Mouse (Mus musculus) heart, embryonic 15.5 days (tissue): ENCODE results near the gene Macrod2. TPM values are rescaled to one million over a fixed set of nuclear protein-coding genes. Genes with fewer than 3 reads are reported as not detected.

Experiments
- ATAC-seq: fragments of 200-750 bp; cut with Nextera tagmentation; replicated peaks from 2 replicates; pipeline ENCODE4 v1.8.0; 2017; ENCODE audit warnings: low read depth, moderate TSS enrichment; ENCODE audit not compliant: insufficient number of reproducible peaks, insufficient read depth, low FRiP score
- H3K27ac ChIP-seq: fragments of 300-500 bp; sonication (generic); 2 replicates; pipeline ENCODE4 v1.5.1; 2015; ENCODE audit warnings: mild to moderate bottlenecking, inconsistent platforms
- H3K27me3 ChIP-seq: fragments of 300-500 bp; sonication (generic); 2 replicates; pipeline ENCODE4 v1.6.1; 2015; ENCODE audit warnings: inconsistent platforms
- H3K36me3 ChIP-seq: fragments of 300-500 bp; sonication (generic); 2 replicates; pipeline ENCODE4 v1.6.1; 2015; ENCODE audit warnings: mild to moderate bottlenecking, inconsistent platforms
- H3K4me1 ChIP-seq: fragments of 300-500 bp; sonication (generic); replicated peaks from 2 replicates; pipeline ENCODE4 v1.6.1; 2015; ENCODE audit warnings: inconsistent platforms
- H3K4me2 ChIP-seq: fragments of 300-500 bp; sonication (generic); 2 replicates; pipeline ENCODE4 v1.6.1; 2015; ENCODE audit warnings: inconsistent platforms, mild to moderate bottlenecking, moderate library complexity
- H3K4me3 ChIP-seq: fragments of 300-500 bp; sonication (generic); 2 replicates; pipeline ENCODE4 v1.5.1; 2015; ENCODE audit warnings: mild to moderate bottlenecking, inconsistent platforms
- H3K9ac ChIP-seq: fragments of 300-500 bp; sonication (generic); 2 replicates; pipeline ENCODE4 v1.6.1; 2015; ENCODE audit warnings: mild to moderate bottlenecking, inconsistent platforms
- H3K9me3 ChIP-seq: fragments of 300-500 bp; sonication (generic); replicated peaks from 2 replicates; pipeline ENCODE4 v1.6.1; 2016; ENCODE audit warnings: inconsistent platforms
- WGBS: fragments of 180-500 bp; shearing (Covaris S2); methylation state at CpG from one replicate; pipeline ENCODE4 v1.1.7; 2015; ENCODE audit warnings: mixed read lengths; 5-methylcytosine and 5-hydroxymethylcytosine counted together
- polyA plus RNA-seq: library from polyadenylated mRNA; unstranded; fragments of >200 nt; fragmentation: Nextera tagmentation; extraction: Ambion mirVana; gene quantifications from 2 replicates; pipeline ENCODE4 v1.2.1, GENCODE M21; 2015

The Macrod2 gene
- polyA plus RNA-seq, 1 experiment from 2014 or later = 25.3 TPM

GRCm38 (mm10) chr2:141617721-141618120 is 1222.6 kb downstream of the Macrod2 start:
- Histone ChIP-seq H3K27me3 (no peaks in the 10 kb centered on the region), H3K27ac (no peak overlapping the region), H3K4me3 (no peak overlapping the region), H3K4me1 (no peaks in the 10 kb centered on the region), H3K9me3 (no peaks in the 10 kb centered on the region), H3K9ac (no peak overlapping the region), H3K4me2 (no peak overlapping the region), H3K36me3 (no peaks in the 10 kb centered on the region)
- 75% methylated on average over 2 of the region's 2 CpGs for WGBS
- no peak for ATAC-seq

GRCm38 (mm10) chr2:141618257-141618656 is 1223.1 kb downstream of the Macrod2 start:
- no peak overlapping the region for H3K4me3 ChIP-seq
- H3K27me3 ChIP-seq = no peaks in the 10 kb centered on the region
- no peaks in the 10 kb centered on the region for H3K36me3 ChIP-seq
- 52% methylated on average over 5 of the region's 5 CpGs for WGBS
- no peak for ATAC-seq
- H3K4me2 ChIP-seq = no peak overlapping the region
- no peak overlapping the region for H3K9ac ChIP-seq
- H3K9me3 ChIP-seq = no peaks in the 10 kb centered on the region
- no peaks in the 10 kb centered on the region for H3K4me1 ChIP-seq
- no peak overlapping the region for H3K27ac ChIP-seq

DNA sequence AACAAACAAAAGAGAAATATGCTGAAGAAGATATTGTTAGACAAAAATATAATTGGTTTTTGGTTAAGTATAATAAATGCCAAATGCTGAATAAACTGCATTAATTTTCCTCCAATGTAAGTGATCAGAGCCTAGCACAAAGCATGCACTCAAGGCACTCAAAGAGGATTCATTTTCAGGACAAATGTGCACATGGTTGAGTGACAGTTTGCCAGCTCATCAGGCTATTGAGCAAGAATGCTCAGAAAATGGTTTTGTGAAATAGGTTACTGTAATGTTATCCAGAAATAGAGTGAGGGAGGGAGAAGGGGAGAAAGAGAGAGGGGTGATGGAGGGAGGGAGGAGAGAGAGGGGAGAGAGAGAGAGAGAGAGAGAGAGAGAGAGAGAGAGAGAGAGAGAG is 1268.9 kb downstream of the Macrod2 start:
- no peak overlapping the region for H3K4me3 ChIP-seq
- H3K27ac ChIP-seq = no peak overlapping the region
- H3K9me3 ChIP-seq = no peaks in the 10 kb centered on the region
- no peak for ATAC-seq
- no peaks in the 10 kb centered on the region for H3K4me1 ChIP-seq
- no peaks in the 10 kb centered on the region for H3K36me3 ChIP-seq
- H3K27me3 ChIP-seq = no peaks in the 10 kb centered on the region
- no peak overlapping the region for H3K9ac ChIP-seq
- no peak overlapping the region for H3K4me2 ChIP-seq

- no peak overlapping the region for H3K4me2 ChIP-seq
- no peak overlapping the region for H3K27ac ChIP-seq
- no peaks in the 10 kb centered on the region for H3K9me3 ChIP-seq
- H3K4me1 ChIP-seq = no peaks in the 10 kb centered on the region
- WGBS = 69% methylated on average over 3 of the region's 3 CpGs
- ATAC-seq = no peak
- H3K4me3 ChIP-seq = no peak overlapping the region
- no peaks in the 10 kb centered on the region for H3K27me3 ChIP-seq
- no peak overlapping the region for H3K9ac ChIP-seq
- no peaks in the 10 kb centered on the region for H3K36me3 ChIP-seq
These were observed 1277.7 kb downstream of the Macrod2 start for GRCm38 (mm10) chr2:141672814-141673213.

DNA sequence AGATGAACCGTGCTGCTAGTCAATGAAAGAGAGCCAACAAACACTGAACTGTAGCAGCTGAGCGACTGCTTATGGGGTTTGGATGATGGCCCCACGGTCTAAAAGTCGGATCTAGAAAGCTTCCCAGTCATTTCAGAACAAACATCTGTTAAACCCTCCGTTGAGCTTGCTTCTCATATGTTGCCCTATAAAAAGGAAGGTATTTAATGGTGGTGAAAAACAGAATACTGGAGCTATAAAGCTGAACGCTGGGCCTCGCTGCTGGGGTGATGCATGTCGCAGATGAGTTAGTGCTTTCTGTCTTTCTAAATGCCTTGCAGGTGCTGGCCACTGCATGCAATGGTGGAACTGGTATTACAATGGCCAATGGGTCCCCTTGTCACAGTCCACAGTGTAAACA is 1278.3 kb downstream of the Macrod2 start:
- 83% methylated on average over 8 of the region's 8 CpGs for WGBS
- Histone ChIP-seq H3K9ac (no peak overlapping the region), H3K4me2 (no peak overlapping the region), H3K27me3 (no peaks in the 10 kb centered on the region), H3K27ac (no peak overlapping the region), H3K9me3 (no peaks in the 10 kb centered on the region), H3K4me3 (no peak overlapping the region), H3K36me3 (no peaks in the 10 kb centered on the region), H3K4me1 (no peaks in the 10 kb centered on the region)
- ATAC-seq = no peak

DNA sequence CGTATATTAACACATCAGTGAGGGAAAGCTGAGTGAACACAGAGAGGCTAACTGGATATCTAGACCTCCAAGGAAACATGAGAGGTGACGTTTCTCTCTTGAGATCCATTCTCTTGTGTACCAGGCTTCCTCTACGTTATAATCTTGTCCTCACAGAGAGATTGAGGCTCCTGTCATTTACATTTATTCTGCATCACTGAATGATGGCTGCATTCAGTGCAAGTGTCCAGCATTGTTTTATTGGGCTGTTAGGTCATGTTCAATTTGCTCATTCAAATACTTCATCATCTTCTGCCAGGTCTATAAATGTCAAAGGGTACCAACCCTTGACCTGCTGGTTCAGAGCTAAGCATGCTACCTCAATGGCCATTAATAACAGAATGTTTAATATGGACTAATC is 1302.4 kb downstream of the Macrod2 start:
- H3K27me3 ChIP-seq = no peaks in the 10 kb centered on the region
- H3K4me2 ChIP-seq = no peak overlapping the region
- peaks cover 7% of the 10 kb centered on the region for H3K4me1 ChIP-seq
- no peak overlapping the region for H3K27ac ChIP-seq
- H3K9me3 ChIP-seq = no peaks in the 10 kb centered on the region
- H3K36me3 ChIP-seq = no peaks in the 10 kb centered on the region
- H3K4me3 ChIP-seq = no peak overlapping the region
- ATAC-seq = no peak
- H3K9ac ChIP-seq = no peak overlapping the region
- WGBS = 60% methylated on average over 3 of the region's 3 CpGs

DNA sequence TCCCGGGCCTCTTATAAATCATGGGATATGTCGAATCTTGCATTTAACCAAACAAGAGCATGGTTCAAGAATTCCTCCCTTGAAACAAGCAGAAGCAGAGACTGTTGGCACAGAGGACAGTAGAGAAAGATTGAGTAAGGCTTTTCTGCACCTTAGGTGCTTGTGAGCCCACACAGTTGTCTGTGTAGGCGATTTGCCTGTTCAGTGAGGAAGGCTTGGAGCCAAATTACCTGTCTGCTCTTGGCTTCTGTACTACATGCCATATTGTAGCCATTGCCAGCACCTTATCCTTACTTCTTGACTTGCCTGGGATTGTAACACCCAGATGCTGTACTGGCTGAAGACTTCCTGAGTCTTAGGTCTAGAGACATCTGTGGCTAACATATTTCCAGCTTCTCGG is 1303.2 kb downstream of the Macrod2 start:
- H3K4me2 ChIP-seq = no peak overlapping the region
- no peak overlapping the region for H3K27ac ChIP-seq
- H3K9ac ChIP-seq = no peak overlapping the region
- no peak for ATAC-seq
- no peaks in the 10 kb centered on the region for H3K36me3 ChIP-seq
- no peak overlapping the region for H3K4me3 ChIP-seq
- H3K27me3 ChIP-seq = no peaks in the 10 kb centered on the region
- WGBS = 79% methylated on average over 4 of the region's 4 CpGs
- H3K4me1 ChIP-seq = peaks cover 7% of the 10 kb centered on the region
- H3K9me3 ChIP-seq = no peaks in the 10 kb centered on the region

- H3K4me3 ChIP-seq = no peak overlapping the region
- H3K4me2 ChIP-seq = 0 out of 2 replicates have a peak overlapping the region, but pooled peaks have one; percentile 6
- no peak overlapping the region for H3K9ac ChIP-seq
- no peak for ATAC-seq
- peaks cover 7% of the 10 kb centered on the region for H3K4me1 ChIP-seq
- no peaks in the 10 kb centered on the region for H3K27me3 ChIP-seq
- H3K27ac ChIP-seq = no peak overlapping the region
- no peaks in the 10 kb centered on the region for H3K9me3 ChIP-seq
- WGBS = 34% methylated on average over 7 of the region's 7 CpGs
- H3K36me3 ChIP-seq = no peaks in the 10 kb centered on the region
These were observed 1305.8 kb downstream of the Macrod2 start for GRCm38 (mm10) chr2:141700759-141701452.

DNA sequence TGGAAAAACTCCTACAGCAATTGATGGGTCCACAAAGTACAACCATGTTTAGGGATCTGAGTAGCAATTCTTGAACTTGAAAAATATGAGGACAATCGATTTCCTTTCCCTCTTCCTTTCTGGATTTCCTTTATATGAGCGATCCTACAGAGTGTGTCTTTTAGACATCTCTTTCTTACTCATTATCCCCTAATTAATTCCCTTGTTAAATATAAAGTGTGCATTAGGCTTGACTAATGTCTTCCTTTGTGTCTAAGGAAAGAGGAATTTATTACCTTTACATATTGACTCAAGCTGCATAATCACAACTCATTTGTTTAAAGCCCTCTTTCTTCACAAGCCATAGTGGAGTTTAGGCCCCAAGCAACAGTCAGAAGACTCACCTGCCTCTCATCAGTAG is 1316.7 kb downstream of the Macrod2 start:
- Histone ChIP-seq H3K9ac (no peak overlapping the region), H3K4me2 (no peak overlapping the region), H3K27me3 (no peaks in the 10 kb centered on the region), H3K36me3 (no peaks in the 10 kb centered on the region), H3K4me1 (no peaks in the 10 kb centered on the region), H3K4me3 (no peak overlapping the region), H3K27ac (no peak overlapping the region), H3K9me3 (no peaks in the 10 kb centered on the region)
- ATAC-seq = no peak
- WGBS = 86% methylated on average over 2 of the region's 2 CpGs

- H3K36me3 ChIP-seq = no peaks in the 10 kb centered on the region
These were observed 1317.2 kb downstream of the Macrod2 start for GRCm38 (mm10) chr2:141712265-141712664.

DNA sequence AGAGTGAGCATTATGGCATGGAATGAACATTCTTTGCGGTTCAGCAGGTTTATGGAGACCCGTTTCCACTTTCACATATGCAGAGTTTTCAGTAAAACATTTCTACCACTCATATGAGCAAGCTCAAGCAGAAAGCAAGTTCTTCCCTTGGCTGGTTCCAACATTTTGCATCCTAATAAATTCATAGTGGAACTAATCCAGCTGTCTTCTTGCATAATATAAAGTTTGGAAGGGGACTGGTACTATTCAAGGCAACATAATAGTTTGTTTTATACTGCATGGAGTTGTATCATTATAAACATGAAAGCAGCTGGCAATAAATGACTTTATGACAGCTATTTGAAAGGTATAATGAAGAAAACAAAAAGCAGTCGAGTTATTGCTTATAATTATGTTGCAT is 1320.0 kb downstream of the Macrod2 start:
- no peak overlapping the region for H3K27ac ChIP-seq
- H3K9ac ChIP-seq = no peak overlapping the region
- no peak overlapping the region for H3K4me3 ChIP-seq
- no peaks in the 10 kb centered on the region for H3K27me3 ChIP-seq
- no peaks in the 10 kb centered on the region for H3K36me3 ChIP-seq
- no peak for ATAC-seq
- no peaks in the 10 kb centered on the region for H3K9me3 ChIP-seq
- no peak overlapping the region for H3K4me2 ChIP-seq
- whole genome bisulfite sequencing = 77% methylated on average over 3 of the region's 3 CpGs
- H3K4me1 ChIP-seq = no peaks in the 10 kb centered on the region

More at GRCm38 (mm10) chr2:141712265-141712664, 1317.2 kb downstream of the Macrod2 start:
- Histone ChIP-seq H3K27me3 (no peaks in the 10 kb centered on the region), H3K9me3 (no peaks in the 10 kb centered on the region), H3K4me1 (no peaks in the 10 kb centered on the region), H3K4me2 (no peak overlapping the region), H3K27ac (no peak overlapping the region), H3K9ac (no peak overlapping the region), H3K4me3 (no peak overlapping the region)
- no peak for ATAC-seq
- 74% methylated on average over 4 of the region's 4 CpGs for WGBS

- H3K9ac ChIP-seq = no peak overlapping the region
- no peaks in the 10 kb centered on the region for H3K27me3 ChIP-seq
- H3K36me3 ChIP-seq = no peaks in the 10 kb centered on the region
- no peaks in the 10 kb centered on the region for H3K4me1 ChIP-seq
- no peak for ATAC-seq
- 72% methylated on average over 3 of the region's 3 CpGs for WGBS
- H3K9me3 ChIP-seq = no peaks in the 10 kb centered on the region
- no peak overlapping the region for H3K27ac ChIP-seq
- no peak overlapping the region for H3K4me3 ChIP-seq
- H3K4me2 ChIP-seq = no peak overlapping the region
These were observed 1327.4 kb downstream of the Macrod2 start for GRCm38 (mm10) chr2:141722531-141722930.
